Mouse (Mus musculus) C2C12 (cell line): ENCODE data around the gene Orc4. TPM values are rescaled to one million over a fixed set of nuclear protein-coding genes. Genes with fewer than 3 reads are reported as not detected.
"Not testable (repeated sequence)": the region's sequence is repeated elsewhere in the genome, so short reads cannot be mapped to it uniquely, and the experiment has no call there.

Experiments
- H3K27me3 ChIP-seq: one replicate; pipeline ENCODE4 v1.6.1; 2011; ENCODE audit not compliant: control insufficient read depth, insufficient read depth, insufficient read length
- H3K36me3 ChIP-seq: one replicate; pipeline ENCODE4 v1.6.1; 2011; ENCODE audit not compliant: control insufficient read depth, insufficient read depth
- H3K4me3 ChIP-seq: one replicate; pipeline ENCODE4 v1.5.1; 2011; ENCODE audit warnings: mild to moderate bottlenecking, control low read depth; ENCODE audit not compliant: poor library complexity, insufficient read depth, severe bottlenecking
- H3K79me2 ChIP-seq: one replicate; pipeline ENCODE4 v1.6.1; 2011; ENCODE audit not compliant: control insufficient read depth, insufficient read depth
- H3K79me3 ChIP-seq: one replicate; pipeline ENCODE4 v1.6.1; 2011; ENCODE audit warnings: low read depth, control low read depth
- H3ac ChIP-seq: one replicate; pipeline ENCODE3; 2011; ENCODE audit warnings: low read depth; ENCODE audit not compliant: control insufficient read depth, insufficient read length
- CEBPB ChIP-seq: IDR thresholded peaks from one replicate; pipeline ENCODE4 v1.6.1; 2011; ENCODE audit warnings: low read depth, mild to moderate bottlenecking, control low read depth, moderate library complexity
- CTCF ChIP-seq: IDR thresholded peaks from one replicate; pipeline ENCODE4 v1.5.1; 2011; ENCODE audit not compliant: control insufficient read depth, insufficient read depth, insufficient read length
- FOSL1 ChIP-seq: IDR thresholded peaks from one replicate; pipeline ENCODE4 v1.8.0; 2011; ENCODE audit warnings: mild to moderate bottlenecking, low read length; ENCODE audit not compliant: poor library complexity, insufficient read depth, severe bottlenecking
- MAX ChIP-seq: IDR thresholded peaks from one replicate; pipeline ENCODE4 v1.6.1; 2011; ENCODE audit warnings: mild to moderate bottlenecking, control low read depth
- MYOD1 ChIP-seq: IDR thresholded peaks from one replicate; pipeline ENCODE4 v1.6.1; 2011; ENCODE audit warnings: low read depth; ENCODE audit not compliant: control insufficient read depth, insufficient read length
- MYOG ChIP-seq: IDR thresholded peaks from one replicate; pipeline ENCODE4 v1.6.1; 2011; ENCODE audit not compliant: control insufficient read depth, insufficient read length; ENCODE audit errors: extremely low read depth
- USF1 ChIP-seq: IDR thresholded peaks from one replicate; pipeline ENCODE4 v1.6.1; 2011; ENCODE audit warnings: low read depth, mild to moderate bottlenecking, control low read depth, moderate library complexity
- polyA plus RNA-seq: library from polyadenylated mRNA; unstranded; fragments of >200 nt; fragmentation: generic; extraction: Trizol; gene quantifications from one replicate; pipeline ENCODE4 v1.2.1, GENCODE M21; 2012; ENCODE audit warnings: missing spikeins

Gene Orc4
- polyA plus RNA-seq, 1 experiment: 19.2 TPM

GRCm38 (mm10) chr2:48908866-48909265, 41.2 kb downstream of the Orc4 start:
- Histone ChIP-seq H3K79me3 (no peaks in the 10 kb centered on the region), H3K27me3 (no peaks in the 10 kb centered on the region), H3K36me3 (peaks cover 84% of the 10 kb centered on the region), H3K4me3 (no peak overlapping the region), H3ac (no peak overlapping the region), H3K79me2 (no peaks in the 10 kb centered on the region)
- TF ChIP-seq FOSL1: no peak
- no peak for TF ChIP-seq CTCF
- no peak for TF ChIP-seq CEBPB
- no peak for TF ChIP-seq MAX
- TF ChIP-seq MYOD1: no peak
- no peak for TF ChIP-seq USF1
- TF ChIP-seq MYOG: no peak

GRCm38 (mm10) chr2:48895186-48895585, 54.9 kb downstream of the Orc4 start:
- no peaks in the 10 kb centered on the region for H3K27me3 ChIP-seq
- TF ChIP-seq FOSL1 (no peak), CTCF (no peak), USF1 (no peak)
- H3K79me2 ChIP-seq: no peaks in the 10 kb centered on the region
- peaks cover 45% of the 10 kb centered on the region for H3K36me3 ChIP-seq
- no peaks in the 10 kb centered on the region for H3K79me3 ChIP-seq
- no peak overlapping the region for H3K4me3 ChIP-seq
- no peak overlapping the region for H3ac ChIP-seq

GRCm38 (mm10) chr2:48885945-48886344, 64.1 kb downstream of the Orc4 start:
- Histone ChIP-seq H3K27me3 (no peaks in the 10 kb centered on the region), H3K36me3 (no peaks in the 10 kb centered on the region), H3ac (no peak overlapping the region), H3K79me3 (no peaks in the 10 kb centered on the region), H3K4me3 (no peak overlapping the region), H3K79me2 (no peaks in the 10 kb centered on the region)
- TF ChIP-seq CTCF (no peak), MYOD1 (no peak), USF1 (no peak), CEBPB (no peak), MAX (no peak), MYOG (no peak), FOSL1 (no peak)

- H3K79me3 ChIP-seq: peaks cover 17% of the 10 kb centered on the region
- H3K27me3 ChIP-seq: no peaks in the 10 kb centered on the region
- no peak for TF ChIP-seq USF1
- no peak for TF ChIP-seq CTCF
- TF ChIP-seq CEBPB: no peak
- TF ChIP-seq MYOD1: no peak
- TF ChIP-seq MYOG: no peak
- TF ChIP-seq MAX: no peak
- TF ChIP-seq FOSL1: no peak
- H3K4me3 ChIP-seq: no peak overlapping the region
- no peak overlapping the region for H3ac ChIP-seq
- H3K36me3 ChIP-seq: no peaks in the 10 kb centered on the region
- peaks cover 33% of the 10 kb centered on the region for H3K79me2 ChIP-seq
Measured at GRCm38 (mm10) chr2:48868199-48868913, 81.7 kb downstream of the Orc4 start.

- not testable (repeated sequence) for H3K27me3 ChIP-seq, H3K36me3 ChIP-seq, H3ac ChIP-seq, H3K4me3 ChIP-seq
- H3K79me2 ChIP-seq: peaks cover 33% of the 10 kb centered on the region
- peaks cover 25% of the 10 kb centered on the region for H3K79me3 ChIP-seq
Measured at GRCm38 (mm10) chr2:48865596-48865995, 84.5 kb downstream of the Orc4 start.

Other genes starting within 250 kb of the Orc4 start
- 1.9 TPM for gene Acvr2a, start 136.2 kb downstream of the Orc4 start, polyA plus RNA-seq
- gene Mbd5, start 769 bp downstream of the Orc4 start, polyA plus RNA-seq: 3.8 TPM